Mouse (Mus musculus): ENCODE results near the gene Htra1.

DNA sequence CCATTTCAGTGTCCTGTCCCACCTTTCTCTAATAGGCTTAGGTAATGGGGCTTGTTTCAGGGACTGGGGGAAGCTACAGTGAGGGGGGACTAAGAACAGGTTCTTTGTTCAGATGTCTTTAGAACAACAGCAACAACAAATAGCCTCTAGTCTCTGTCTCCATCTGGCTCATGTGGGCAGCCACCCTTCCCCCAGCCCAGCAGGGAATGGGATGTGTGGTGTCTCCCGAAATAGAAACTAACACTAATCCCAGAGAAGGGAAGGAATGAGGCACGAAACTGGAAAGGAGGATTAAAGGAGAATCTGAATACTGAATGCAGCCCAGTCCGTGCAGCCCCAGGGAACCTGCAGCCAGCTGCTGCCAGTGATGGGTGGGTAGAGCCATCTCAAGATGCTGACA lies 48.0 kb upstream of the Htra1 start:
- no peak for TF ChIP-seq CTCF (IDR thresholded peaks at IDR 0.05 in 2 of 3, conservative IDR thresholded peaks at IDR 0.05 in 1 of 3; ENCODE audit: control insufficient read depth in 1 of 3, insufficient read depth in 1 of 3, low read depth in 2 of 3, low read length in 3 of 3, poor library complexity in 1 of 3, severe bottlenecking in 1 of 3)
- no peak for TF ChIP-seq CHD1 (IDR thresholded peaks at IDR 0.05; ENCODE audit: low read depth, low read length)
- no peak for TF ChIP-seq EP300 (IDR thresholded peaks at IDR 0.05; ENCODE audit: low read depth in 1 of 2, low read length in 2 of 2)
- TF ChIP-seq POLR2A (IDR thresholded peaks at IDR 0.05; ENCODE audit: control insufficient read depth in 1 of 2, insufficient read depth in 1 of 2, low read depth in 1 of 2, low read length in 2 of 2, poor library complexity in 1 of 2), result no peak
- TF ChIP-seq NELFE (IDR thresholded peaks at IDR 0.05; ENCODE audit: low read depth, low read length), result no peak
- TF ChIP-seq POLR2AphosphoS2 (IDR thresholded peaks at IDR 0.05; ENCODE audit: low read length), result no peak
- TF ChIP-seq ZMIZ1 (IDR thresholded peaks at IDR 0.05; ENCODE audit: low read depth, low read length), result no peak
- TF ChIP-seq ZNF384 (IDR thresholded peaks at IDR 0.05; ENCODE audit: low read depth, low read length), result no peak
- TF ChIP-seq GATA1 (IDR thresholded peaks at IDR 0.05; ENCODE audit: low read depth, low read length), result no peak
- TF ChIP-seq MAX (IDR thresholded peaks at IDR 0.05; ENCODE audit: low read length), result no peak
- TF ChIP-seq MAFK (IDR thresholded peaks at IDR 0.05; ENCODE audit: borderline replicate concordance, low read depth, low read length), result no peak
- no peak for TF ChIP-seq NRF1 (IDR thresholded peaks at IDR 0.05; ENCODE audit: insufficient read depth, low read depth, low read length, poor library complexity, severe bottlenecking)
